Mouse (Mus musculus) bone marrow macrophage, adult 2 months (primary cell): ENCODE measurements around the gene Map4. TPM values are rescaled to one million over a fixed set of nuclear protein-coding genes. Genes with fewer than 3 reads are reported as not detected.

Experiments used
- H3K27ac ChIP-seq: 2 replicates; pipeline ENCODE4 v1.5.1; 2012; ENCODE audit warnings: low read depth, low read length; ENCODE audit not compliant: insufficient read depth
- H3K4me1 ChIP-seq: 2 replicates; pipeline ENCODE4 v1.6.1; 2012; ENCODE audit warnings: low read length; ENCODE audit not compliant: control insufficient read depth, insufficient read depth
- H3K4me3 ChIP-seq: 2 replicates; pipeline ENCODE4 v1.5.1; 2012; ENCODE audit warnings: mild to moderate bottlenecking, low read length, moderate library complexity; ENCODE audit not compliant: insufficient read depth
- CTCF ChIP-seq: IDR thresholded peaks from 2 replicates; pipeline ENCODE4 v1.5.1; 2012; ENCODE audit warnings: low read depth, mild to moderate bottlenecking, low read length, moderate library complexity
- POLR2A ChIP-seq: IDR thresholded peaks from 2 replicates; pipeline ENCODE4 v1.6.1; 2012; ENCODE audit warnings: mild to moderate bottlenecking, low read depth, low read length, borderline replicate concordance
- polyA plus RNA-seq: library from polyadenylated mRNA; stranded (reverse); fragments of >200 nt; gene quantifications from 2 replicates; pipeline ENCODE4 v1.2.4, GENCODE M21; 2012; ENCODE audit not compliant: missing spikeins, insufficient read depth, insufficient read length

The Map4 gene
- polyA plus RNA-seq, 1 experiment: 66.0 TPM

DNA sequence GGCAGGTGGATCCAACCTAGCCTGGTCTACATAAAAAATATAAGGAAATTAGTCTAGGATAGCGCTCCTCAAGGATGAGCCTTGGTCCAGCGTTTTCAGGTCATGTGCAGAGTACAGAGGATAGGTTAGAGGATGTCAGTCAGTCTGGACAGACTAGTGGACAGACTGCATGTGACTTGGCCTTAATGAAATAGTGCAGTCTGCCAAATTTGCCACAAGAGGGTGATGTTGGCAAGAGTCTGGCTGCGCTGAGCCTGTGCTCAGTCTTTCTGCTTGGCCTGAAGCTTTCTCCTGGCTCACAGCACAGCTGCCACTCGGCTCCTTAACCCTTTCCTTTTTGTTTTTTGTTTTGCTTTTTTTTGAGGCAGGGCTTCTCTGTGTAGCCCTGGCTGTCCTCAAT, 54.2 kb downstream of the Map4 start:
- no peak overlapping the region for H3K27ac ChIP-seq
- TF ChIP-seq POLR2A: no peak
- peak; percentile 39; the same call in 1 of the 2 replicates for TF ChIP-seq CTCF

DNA sequence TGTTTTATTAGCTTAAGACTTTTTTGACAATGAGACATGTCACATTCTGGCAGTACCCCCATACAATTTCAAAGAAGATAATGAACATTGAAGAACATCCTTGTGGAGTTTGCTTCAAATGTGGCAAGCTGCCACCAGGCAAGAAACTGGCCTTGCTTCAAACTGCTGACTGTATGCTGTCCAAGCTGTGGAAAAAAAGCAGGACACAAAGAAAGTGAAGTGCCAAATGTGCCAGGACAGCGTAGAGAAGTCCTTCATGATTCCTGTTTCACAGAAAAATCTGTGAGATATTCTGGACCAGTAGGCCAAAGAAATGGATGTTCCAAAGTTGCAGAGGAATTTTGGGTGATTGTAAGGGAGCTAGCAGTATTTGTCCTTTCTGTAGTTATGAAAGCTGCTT, 57.8 kb downstream of the Map4 start:
- TF ChIP-seq POLR2A (no peak), CTCF (no peak)
- Histone ChIP-seq H3K27ac (no peak overlapping the region), H3K4me3 (no peak overlapping the region), H3K4me1 (0 out of 2 replicates have a peak, but pooled peaks cover 3% of the 10 kb centered on the region)

More for the DNA sequence above, 54.2 kb downstream of the Map4 start:
- H3K4me1 ChIP-seq: 0 out of 2 replicates have a peak, but pooled peaks cover 3% of the 10 kb centered on the region
- no peak overlapping the region for H3K4me3 ChIP-seq

DNA sequence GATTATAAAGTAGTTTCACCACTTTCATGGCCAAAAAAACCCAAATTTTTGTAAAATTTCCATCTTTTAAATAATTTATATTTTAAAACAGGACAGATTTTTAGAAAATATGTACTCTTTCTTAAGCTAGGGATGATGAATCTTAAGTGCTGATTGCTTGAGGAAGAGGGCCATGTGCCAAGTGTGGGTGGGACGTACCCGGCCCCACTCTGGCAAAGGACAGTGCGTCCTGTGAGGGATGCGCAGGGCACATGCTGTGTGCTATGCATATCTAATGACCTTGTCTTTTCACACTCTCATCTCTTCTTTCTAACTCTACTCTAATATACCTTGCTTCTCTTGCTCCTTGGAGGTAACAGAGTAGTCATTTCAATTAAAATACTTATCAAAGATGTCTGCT, 66.2 kb downstream of the Map4 start:
- Histone ChIP-seq H3K4me3 (no peak overlapping the region), H3K27ac (no peak overlapping the region), H3K4me1 (0 out of 2 replicates have a peak, but pooled peaks cover 3% of the 10 kb centered on the region)
- no peak for TF ChIP-seq POLR2A
- no peak for TF ChIP-seq CTCF

DNA sequence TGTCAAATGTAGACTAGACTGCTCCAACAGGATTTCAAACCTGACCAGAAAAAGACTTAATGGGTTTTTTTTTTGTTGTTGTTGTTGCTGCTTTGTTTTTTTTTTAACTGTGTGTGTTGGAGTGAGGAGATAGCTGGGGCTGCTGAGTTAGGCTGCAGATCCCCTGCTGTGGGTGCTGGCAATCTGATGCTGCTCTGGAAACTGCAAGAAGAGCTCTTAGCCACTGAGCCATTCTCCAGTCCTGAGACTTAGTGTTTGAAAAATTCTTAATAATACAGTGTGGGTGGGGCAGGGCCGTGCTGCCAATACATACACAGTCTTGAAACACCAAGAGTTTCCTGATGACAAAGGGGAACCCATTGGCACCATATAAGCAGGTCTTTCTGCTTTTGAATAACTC, 70.7 kb downstream of the Map4 start:
- no peaks in the 10 kb centered on the region for H3K4me1 ChIP-seq
- no peak overlapping the region for H3K4me3 ChIP-seq
- H3K27ac ChIP-seq: no peak overlapping the region
- no peak for TF ChIP-seq CTCF

DNA sequence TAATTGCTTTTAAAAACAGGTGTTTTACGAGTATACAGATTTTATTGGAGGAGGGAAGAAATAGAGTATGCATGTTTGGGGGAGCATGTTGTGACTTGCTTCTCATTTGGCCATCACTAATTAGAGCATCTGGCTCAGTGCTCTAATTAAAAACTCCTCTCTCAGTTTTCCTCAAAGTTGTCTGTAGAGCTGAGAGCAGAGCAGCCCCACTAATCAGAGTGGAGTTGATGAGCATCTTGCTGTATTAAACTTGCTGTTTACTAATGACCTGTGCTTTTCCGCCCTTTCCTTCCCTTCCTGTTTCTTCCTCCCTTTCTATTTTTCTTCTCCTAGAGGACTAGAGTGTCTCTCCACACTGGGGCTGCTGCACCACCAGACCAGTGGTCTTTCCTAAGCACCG, 71.2 kb downstream of the Map4 start:
- Histone ChIP-seq H3K27ac (no peak overlapping the region), H3K4me1 (no peaks in the 10 kb centered on the region), H3K4me3 (no peak overlapping the region)
- TF ChIP-seq POLR2A (no peak), CTCF (no peak)

DNA sequence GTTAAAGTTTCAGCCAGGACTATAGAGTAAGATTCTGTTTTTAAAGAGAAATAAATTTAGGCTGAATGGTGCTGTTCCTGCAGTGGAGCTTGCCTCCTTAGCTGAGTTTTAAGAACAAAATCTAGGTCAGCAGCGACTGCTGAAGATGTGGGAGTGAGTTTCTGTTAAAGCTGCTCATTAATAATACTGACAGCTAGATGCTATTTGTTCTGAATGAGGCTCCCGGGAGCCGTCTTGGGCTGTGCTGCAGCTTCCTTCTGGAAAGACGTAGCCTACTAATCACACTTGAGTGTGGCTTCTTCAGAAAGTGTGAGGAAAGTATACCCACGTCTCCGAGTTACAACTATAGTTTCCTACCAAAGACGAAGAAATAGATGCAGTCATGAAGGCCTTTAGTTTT, 88.0 kb downstream of the Map4 start:
- TF ChIP-seq POLR2A (no peak), CTCF (no peak)
- H3K4me1 ChIP-seq: peaks cover 3% of the 10 kb centered on the region

DNA sequence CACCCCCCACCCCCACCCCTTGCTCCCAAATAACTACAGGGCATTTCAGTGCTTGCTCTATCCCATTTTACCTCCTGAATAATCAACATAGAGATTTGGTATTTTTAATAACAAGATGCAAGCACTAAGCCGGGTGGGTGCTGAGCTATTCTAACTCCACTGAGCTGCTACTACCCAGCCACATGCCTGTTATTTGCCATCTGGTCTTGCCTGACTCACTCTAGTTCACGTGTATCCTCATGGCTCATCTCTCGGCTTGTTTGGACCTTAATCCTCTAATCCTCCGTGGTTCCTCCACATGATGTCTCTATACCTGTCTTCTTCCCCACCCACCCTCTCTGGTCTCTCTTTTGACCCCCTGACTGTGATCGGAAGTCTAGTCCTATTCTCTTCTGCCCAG, 89.1 kb downstream of the Map4 start:
- Histone ChIP-seq H3K4me1 (peaks cover 3% of the 10 kb centered on the region), H3K27ac (no peak overlapping the region), H3K4me3 (no peak overlapping the region)
- TF ChIP-seq POLR2A: no peak
- no peak for TF ChIP-seq CTCF

More for the DNA sequence above, 88.0 kb downstream of the Map4 start:
- Histone ChIP-seq H3K4me3 (no peak overlapping the region), H3K27ac (no peak overlapping the region)

DNA sequence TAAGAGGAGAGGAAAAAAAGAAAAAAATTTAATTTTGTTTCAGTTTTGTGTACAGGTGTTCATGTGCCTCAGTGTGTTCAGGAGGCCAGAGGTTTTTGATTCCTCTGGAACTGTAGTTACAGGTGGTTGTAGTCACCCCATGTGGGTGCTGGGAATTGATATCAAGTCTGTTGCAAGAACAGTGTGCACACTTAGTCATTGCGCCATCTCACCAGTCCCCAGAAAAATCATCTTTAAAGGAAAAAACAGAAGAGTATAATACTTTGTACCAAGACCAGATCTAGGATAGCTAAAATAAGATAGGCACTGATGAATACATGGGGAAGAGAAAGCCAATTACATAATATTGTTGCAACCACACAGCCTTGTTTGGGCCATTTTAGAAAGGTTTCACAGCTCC, 90.2 kb downstream of the Map4 start:
- Histone ChIP-seq H3K27ac (no peak overlapping the region), H3K4me1 (peaks cover 3% of the 10 kb centered on the region), H3K4me3 (no peak overlapping the region)
- TF ChIP-seq POLR2A: no peak
- no peak for TF ChIP-seq CTCF

DNA sequence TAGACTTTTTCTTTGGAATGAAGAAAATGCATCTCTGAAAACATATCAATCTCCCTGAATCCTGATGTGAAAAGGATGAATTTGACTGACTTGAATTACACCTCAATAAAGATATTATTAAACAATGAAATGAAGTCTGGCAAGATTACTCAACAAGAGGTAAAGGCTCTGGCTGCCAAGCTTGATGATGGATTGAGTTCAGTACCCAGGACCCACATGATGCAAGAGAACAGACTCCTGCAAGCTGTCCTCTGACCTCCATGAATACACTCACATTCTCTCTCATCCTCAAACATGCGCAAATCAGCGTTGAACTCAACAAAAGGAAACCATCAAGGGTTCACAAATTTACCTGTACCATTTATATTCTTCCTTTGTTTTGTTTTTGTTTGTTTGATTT, 90.9 kb downstream of the Map4 start:
- H3K4me1 ChIP-seq: peaks cover 3% of the 10 kb centered on the region
- no peak overlapping the region for H3K4me3 ChIP-seq
- H3K27ac ChIP-seq: no peak overlapping the region
- no peak for TF ChIP-seq POLR2A
- no peak for TF ChIP-seq CTCF

DNA sequence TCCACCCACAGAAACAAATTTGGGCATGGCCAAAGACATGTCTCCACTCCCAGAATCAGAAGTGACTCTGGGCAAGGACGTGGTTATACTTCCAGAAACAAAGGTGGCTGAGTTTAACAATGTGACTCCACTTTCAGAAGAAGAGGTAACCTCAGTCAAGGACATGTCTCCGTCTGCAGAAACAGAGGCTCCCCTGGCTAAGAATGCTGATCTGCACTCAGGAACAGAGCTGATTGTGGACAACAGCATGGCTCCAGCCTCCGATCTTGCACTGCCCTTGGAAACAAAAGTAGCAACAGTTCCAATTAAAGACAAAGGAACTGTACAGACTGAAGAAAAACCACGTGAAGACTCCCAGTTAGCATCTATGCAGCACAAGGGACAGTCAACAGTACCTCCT, 103.8 kb downstream of the Map4 start:
- no peak overlapping the region for H3K27ac ChIP-seq
- no peak overlapping the region for H3K4me3 ChIP-seq
- TF ChIP-seq POLR2A: no peak
- no peak for TF ChIP-seq CTCF
- H3K4me1 ChIP-seq: peaks cover 25% of the 10 kb centered on the region

DNA sequence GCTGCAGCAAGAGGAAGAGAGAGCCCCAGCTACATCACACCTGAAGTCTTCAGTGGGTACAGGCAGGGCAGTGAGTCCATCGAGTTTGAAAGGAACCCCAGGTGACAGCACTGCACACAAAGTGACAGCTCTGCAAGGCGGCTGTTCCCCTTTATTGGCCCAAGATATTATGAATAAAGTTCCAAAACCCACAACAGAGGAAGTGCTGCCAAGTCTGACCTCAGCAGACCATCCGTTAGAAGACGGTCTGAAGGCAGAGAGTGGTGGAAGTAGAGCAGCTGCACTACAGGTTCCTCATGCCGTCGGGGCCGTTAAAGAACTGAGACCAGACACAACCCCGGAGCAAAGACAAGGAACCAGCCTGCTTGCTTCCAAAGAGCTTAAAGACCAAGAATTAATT, 106.6 kb downstream of the Map4 start:
- TF ChIP-seq POLR2A (no peak), CTCF (no peak)
- Histone ChIP-seq H3K4me1 (peaks cover 30% of the 10 kb centered on the region), H3K4me3 (peak overlapping the region; percentile 16; the same call in 1 of the 2 replicates), H3K27ac (peak overlapping the region; percentile 57)
